Mouse (Mus musculus) embryonic fibroblast, embryonic 13.5 days (primary cell): ENCODE measurements at regions not wholly inside any gene's neighbourhood (a gene's known extent, or its start where the extent isn't known, plus 50 kb on each side); places are given as distances from the start of the nearest gene placed in this dataset.

Source experiments
- CTCF ChIP-seq: IDR thresholded peaks from 2 replicates; pipeline ENCODE4 v1.5.1; 2011; ENCODE audit warnings: mild to moderate bottlenecking, control low read depth, low read length, moderate library complexity, borderline replicate concordance; ENCODE audit not compliant: insufficient read depth
- POLR2A ChIP-seq: IDR thresholded peaks from 2 replicates; pipeline ENCODE4 v1.6.1; 2011; ENCODE audit warnings: low read depth, mild to moderate bottlenecking, control low read depth, low read length, moderate library complexity

DNA sequence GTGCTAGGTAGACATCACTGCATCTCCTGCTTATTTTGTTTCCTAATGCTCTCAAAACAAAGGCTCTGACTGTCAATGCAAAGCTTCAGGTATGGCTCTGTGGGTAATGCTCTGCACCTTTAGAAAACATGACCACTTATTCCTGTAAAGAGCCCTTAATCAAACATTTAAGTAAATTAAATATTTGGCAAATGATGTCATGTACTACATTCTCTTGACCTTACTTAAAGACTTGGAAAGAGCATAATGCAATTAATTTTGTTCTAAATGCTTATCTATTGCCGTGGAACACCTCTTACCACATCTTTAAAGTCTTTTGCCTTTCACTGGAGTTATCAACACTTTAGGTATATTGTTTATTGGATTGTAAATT, 70.1 kb upstream of the Palmd start:
- no peak for TF ChIP-seq POLR2A
- no peak for TF ChIP-seq CTCF
